Mouse (Mus musculus) urinary bladder, postnatal 0 days (tissue): ENCODE data around the gene Banp. TPM values are rescaled to one million over a fixed set of nuclear protein-coding genes. Genes with fewer than 3 reads are reported as not detected.

Experiments used
- microRNA-seq: library from miRNA; unstranded; fragments of <30 nt; microRNA quantifications from one replicate; pipeline ENCODE4, GENCODE M21; 2016
- polyA plus RNA-seq: library from polyadenylated mRNA; unstranded; fragments of >200 nt; fragmentation: Nextera tagmentation; extraction: Ambion mirVana; gene quantifications from 2 replicates; pipeline ENCODE4 v1.2.1, GENCODE M21; 2015

Banp gene
- polyA plus RNA-seq, result 13.5 and 14.5 TPM in 2 replicates

GRCm38 (mm10) chr8:121949222-121949800 lies at the start of gene Banp:
Gene Banp (plus strand): TSS chr8:121949750.

GRCm38 (mm10) chr8:121907587-121908248 lies 41.8 kb upstream of the Banp start, which contains the start of gene Slc7a5:
Gene Slc7a5 (minus strand): TSS chr8:121907694.

GRCm38 (mm10) chr8:121944831-121945230 lies 4.7 kb upstream of the Banp start, which contains the start of gene Car5a:
Gene Car5a (minus strand): TSS chr8:121944904.

Small RNA genes lying within 50 kb of the gene (microRNA-seq; reads per million reads assigned to microRNA genes)
- gene Mir7237, result not detected

Other genes with a start within 250 kb of the Banp start
- gene Jph3, start 220.1 kb upstream of the Banp start, polyA plus RNA-seq, result 0.18 and 0.25 TPM in 2 replicates
- 15.7 and 15.9 TPM in 2 replicates for gene Klhdc4, start 120.2 kb upstream of the Banp start, polyA plus RNA-seq
- gene Slc7a5, start 42.1 kb upstream of the Banp start, polyA plus RNA-seq, result 17.8 and 19.1 TPM in 2 replicates
- 0.10 and 0.25 TPM in 2 replicates for gene Car5a, start 4.8 kb upstream of the Banp start, polyA plus RNA-seq